Mouse (Mus musculus) G1E-ER4 (cell line): ENCODE data around the gene Plpp7. TPM values are rescaled to one million over a fixed set of nuclear protein-coding genes. Genes with fewer than 3 reads are reported as not detected.

Source experiments
- GATA1 ChIP-seq: IDR thresholded peaks from one replicate; pipeline ENCODE4 v1.8.0; 2012; ENCODE audit warnings: low read length, inconsistent platforms
- polyA plus RNA-seq: library from polyadenylated mRNA; stranded (reverse); fragments of >175 nt; gene quantifications from 2 replicates; pipeline ENCODE4 v1.2.3, GENCODE M21; 2012

The Plpp7 gene
- polyA plus RNA-seq, 1 experiment, result 0.12 TPM

DNA sequence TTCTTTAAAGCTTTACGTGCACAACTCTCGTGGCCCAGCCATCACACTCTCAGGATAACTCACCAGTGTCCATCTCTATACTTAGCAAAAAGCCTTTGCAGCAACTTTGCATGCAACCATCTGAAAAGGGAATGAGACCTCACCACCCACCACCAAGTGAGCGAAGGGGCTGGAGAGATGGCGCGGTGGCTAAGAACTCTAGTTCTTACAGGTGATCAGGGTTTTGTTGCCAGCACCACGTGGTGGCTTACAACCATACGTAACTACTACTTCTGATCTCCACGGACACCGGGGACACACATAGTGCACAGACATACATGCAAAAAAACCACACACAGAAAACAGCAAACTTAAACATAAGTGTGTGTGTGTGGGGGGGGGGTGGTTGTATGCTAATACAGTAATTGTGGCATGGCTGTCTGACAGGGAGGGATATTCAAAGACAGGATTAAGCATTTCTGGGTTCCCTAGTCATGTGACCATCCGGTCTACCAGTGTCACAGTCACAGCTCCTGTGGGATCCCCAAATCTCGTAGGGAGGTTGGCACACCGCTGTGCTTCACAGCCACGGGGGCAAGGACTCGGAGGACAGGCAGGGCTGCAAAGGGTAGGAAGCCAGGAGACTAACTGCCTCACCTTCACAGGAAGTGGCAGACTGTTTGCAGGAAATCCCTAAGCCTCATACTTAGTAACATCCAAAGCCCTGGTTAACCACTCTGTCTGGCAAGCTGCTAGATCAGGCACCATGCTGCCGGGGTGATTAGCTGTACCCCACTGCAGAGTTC lies 32.5 kb upstream of the Plpp7 start:
- TF ChIP-seq GATA1, result no peak

DNA sequence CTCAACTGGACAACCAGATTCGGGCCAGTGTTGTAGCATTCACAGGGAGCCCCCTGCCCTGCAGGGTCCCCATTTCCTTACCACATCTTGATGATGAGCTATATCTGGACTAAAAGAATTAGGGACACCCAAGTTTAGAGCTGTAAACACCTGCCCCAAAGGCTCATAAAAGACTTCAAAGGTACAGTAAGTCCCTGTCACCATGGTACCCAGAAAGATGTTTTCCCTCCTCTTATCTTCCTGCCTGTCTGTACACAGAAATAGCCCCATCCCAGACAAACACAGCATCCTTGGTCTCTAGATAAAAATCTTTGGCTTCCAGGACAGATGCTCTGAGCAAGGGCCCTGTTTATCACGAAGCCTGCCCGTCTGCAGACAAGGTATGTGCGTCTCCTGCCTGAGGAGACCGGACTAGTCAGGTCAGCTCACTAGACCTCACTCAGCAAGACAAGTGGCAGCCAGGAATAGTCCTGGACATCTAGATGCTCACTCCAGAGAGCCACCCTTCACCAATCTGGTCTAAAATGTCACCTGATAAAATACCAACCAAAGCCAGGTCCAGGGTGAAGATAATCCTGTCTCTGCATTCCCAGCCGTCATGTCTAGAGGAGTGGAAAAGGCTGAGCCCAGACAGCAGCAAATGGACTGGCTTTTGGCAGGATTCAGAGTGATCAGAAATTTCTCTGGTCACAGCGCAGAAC lies 31.7 kb upstream of the Plpp7 start:
- TF ChIP-seq GATA1, result no peak

DNA sequence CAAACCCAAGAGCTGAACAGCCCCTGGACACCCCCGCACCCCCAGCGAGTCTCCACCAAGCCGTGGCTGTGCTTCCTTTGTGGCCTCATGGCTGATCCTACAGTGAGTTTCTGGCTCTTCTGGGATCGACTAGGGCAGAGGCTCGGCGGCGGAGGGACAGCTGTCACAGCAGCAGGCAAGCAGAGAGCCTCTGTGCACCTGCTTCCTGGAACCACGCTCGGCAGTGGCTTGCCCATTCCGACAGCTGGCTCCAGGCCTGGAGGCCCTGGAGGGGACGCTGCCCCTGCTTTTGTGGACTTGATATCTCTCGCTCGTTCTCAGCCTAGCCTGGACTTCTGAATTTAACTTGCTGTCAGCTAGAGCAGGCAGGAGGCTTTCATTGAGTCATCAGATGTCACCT lies 30.4 kb upstream of the Plpp7 start:
- TF ChIP-seq GATA1, result no peak

DNA sequence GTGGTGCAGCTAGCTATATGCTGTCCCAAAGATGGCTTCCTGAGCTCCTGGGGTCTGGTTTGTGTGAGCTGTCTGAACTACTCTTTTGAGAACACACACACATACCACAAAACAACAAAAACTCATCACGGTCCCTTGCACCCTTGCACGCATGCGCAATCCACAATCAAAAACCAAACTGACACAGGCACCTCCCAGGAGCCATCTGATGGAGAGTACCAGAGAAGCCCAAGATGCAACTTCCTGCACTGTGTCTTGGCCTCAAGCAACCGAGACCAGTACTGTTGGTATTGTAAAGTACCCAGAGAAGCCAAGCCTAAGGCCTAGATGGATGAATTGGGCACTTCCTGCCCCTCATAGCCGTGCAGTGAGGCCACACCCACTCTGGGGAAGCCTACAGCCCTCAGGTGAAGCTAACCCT lies 29.9 kb upstream of the Plpp7 start:
- TF ChIP-seq GATA1, result no peak

DNA sequence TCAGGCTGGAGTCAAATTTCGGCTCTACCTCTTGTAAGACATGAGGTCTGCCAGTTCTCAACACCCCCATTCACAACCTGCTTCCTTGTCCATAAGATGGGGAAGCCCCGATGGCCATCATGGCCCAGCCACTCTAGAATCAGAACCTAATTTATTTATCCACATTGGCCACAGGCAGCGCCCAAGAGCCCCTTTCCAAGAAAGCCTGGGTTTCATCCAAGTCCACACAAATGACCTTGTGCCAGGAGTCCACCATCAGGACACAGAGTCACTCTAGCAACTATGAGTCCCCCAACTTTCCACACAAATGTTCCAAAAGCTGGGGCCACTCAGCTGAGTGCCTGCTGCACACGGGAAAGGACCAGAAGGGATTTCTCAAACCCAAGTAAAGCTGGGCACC lies 29.3 kb upstream of the Plpp7 start:
- no peak for TF ChIP-seq GATA1

DNA sequence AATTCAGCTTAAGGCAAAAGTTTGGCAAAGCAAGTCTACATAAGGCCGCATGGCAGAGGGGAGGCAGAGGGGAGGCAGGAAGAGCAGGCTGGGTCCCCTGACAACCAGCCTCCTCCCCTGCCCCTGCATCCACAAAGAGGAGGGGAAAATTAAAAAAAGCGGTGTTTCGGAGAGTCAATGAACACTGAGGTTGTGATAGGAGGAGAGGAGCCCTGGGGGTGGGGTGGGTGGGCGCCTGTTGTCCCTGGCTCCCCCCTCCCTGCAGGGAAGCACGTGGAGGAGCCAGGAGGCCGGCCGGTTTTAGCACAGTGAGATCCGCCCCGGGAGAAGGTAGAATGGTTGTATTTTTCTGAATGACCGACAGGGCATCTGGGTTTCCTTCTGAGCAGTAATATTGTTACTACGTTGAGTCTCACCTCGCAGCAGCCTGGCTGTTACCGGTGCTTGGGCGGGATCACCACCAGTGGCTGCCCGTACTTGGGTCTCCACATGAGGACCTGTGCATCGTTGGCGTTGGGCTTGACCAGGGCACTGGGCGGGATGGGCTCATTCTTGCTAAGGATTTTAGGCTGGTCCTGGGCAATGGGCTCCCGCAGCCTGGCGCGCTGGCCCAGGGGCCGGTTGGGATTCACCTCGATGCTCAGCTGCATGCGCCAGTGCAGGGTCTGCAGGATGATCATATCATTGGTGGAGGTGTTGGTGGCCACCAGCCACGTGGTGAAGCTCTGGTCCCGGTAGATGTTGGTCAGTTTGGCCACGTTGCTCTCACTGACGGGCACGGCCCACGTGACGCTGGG lies 26.3 kb upstream of the Plpp7 start:
- TF ChIP-seq GATA1, result no peak

DNA sequence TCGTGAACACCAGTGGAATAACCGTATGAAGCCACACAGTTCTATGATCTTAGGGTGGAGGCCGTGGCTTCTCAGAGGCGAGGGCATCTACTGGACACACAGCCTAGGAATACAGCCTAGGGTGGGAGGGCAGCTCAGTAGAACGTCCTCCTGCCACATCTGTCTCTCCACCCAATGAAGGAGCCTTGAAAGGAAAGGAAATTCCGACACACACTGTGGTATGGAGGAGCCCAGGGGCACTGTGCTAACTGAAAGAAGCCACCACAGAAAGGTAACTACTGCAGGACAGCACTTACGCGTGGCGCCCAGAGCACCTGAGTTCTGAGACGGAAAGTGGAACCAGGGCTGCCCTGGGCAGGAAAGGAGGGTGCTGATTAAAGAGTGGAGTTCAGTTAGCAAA lies 24.6 kb upstream of the Plpp7 start:
- TF ChIP-seq GATA1, result no peak

DNA sequence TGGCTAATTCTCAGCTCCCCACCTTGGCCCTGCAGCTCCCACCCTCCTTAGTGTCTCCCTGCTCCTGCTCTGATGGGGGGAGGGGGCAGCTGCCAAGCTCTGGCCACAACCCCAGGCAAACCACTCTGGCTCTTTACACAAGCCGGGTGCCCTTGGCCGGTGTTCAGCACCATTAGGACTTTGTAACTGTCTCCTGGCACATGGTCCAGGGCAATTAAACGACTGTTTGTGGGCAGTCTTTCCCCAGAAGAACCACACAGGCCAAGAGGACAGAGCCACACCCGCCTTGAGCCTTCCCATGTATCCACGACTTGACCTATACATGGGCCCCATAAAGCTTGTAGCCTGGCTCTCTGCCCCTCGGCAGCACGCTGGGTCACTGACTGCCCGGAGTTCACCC lies 20.9 kb upstream of the Plpp7 start:
- no peak for TF ChIP-seq GATA1

DNA sequence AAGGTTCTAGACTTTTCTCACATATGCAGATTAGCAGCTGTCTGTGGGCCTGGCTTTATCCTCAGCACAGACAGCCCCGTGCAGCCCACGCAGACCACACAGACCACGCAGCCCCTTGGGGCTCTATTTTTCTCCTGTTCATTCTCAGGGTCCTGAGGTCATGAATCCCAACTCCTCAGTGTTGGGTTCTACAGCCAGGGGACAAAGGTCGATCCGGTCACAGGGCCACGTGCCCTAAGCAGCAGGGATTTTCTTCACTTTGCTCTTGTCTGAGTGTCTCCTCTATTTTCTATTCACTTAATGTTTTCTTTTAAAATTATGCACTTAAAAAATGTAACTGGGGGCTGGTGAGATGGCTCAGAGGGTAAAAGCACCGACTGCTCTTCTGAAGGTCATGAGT lies 20.0 kb upstream of the Plpp7 start:
- no peak for TF ChIP-seq GATA1

DNA sequence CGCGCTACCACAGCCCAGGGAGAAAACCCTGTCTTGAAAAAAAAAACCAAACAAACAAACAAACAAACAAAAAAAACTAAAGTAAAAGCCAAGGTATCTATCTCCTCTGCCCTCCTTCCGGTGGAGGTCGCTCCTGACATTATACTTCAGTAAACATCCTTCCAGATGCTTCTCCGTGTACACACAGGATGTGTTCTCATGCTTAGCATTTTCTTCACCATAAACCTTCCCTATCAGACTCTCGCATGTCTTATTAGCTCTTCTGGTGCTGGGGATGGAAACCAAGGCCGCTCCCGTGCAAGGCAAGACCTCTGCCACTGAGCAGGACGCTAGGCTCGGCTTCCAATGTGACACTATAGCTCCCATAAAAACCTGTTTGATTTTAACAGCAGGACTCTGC lies 17.6 kb upstream of the Plpp7 start:
- no peak for TF ChIP-seq GATA1

DNA sequence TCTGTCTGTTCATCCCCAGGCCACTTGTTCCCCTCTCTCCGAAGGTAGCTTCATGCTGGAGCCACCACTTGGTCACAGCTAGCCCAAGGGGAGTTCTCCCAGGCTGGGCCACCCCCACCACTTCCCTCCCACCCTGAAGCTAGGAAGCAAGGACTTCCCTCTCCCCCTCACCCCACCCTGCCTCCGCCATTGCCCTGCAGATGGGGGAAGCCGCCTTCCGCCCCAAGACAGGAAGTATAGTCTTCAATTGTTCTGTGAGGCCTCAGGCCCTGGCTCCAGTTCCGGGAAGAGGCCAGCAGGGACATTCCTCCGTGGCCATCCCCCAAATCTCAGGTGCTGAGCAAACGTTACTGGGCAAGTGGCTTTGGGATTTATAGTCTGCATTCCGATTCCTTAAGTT lies 16.8 kb upstream of the Plpp7 start:
- no peak for TF ChIP-seq GATA1

DNA sequence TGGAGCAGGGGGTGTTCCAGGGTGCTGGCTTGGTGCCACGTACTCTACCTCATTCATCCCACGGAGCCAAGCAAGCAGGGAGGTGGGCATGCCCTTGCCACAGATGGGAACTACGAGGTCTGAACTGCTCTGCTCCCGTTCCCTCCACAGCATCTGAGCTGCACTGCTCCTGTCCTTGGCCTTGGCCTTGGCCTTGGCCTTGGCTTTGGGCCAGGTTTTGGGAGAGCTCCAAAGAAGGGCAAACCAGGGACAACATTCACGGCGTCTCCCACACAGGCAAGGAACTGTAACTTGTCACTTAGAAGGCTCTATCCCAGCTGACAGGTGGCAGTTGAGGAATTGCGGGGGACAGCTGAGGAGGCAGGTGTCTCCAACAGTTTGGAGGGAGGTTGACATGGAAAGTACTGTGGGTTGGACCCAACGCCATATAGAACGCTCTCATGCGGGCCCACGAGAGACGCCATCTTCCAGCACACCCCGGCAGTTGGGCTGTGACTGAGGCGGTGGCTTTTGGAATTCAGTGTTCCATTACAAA lies 16.1 kb upstream of the Plpp7 start:
- TF ChIP-seq GATA1, result no peak

DNA sequence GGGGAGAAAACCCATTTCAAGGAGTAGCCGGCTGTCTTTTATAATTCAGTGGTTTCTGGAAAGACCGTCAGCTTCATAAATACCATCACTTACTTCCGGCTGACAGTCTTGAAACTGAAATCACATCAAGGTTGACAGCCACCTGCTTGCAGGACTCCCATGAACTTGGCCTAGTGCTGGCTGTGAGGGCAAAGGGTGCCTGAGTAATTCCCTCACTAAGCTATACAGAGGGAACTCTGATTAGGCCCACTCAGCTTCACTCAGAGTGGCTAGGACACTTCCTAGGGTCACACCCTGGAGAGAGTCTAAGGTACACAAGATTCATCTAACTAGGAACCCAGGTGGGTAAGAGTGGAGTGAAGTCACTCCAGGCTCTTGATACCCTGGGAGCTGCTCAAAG lies 14.6 kb upstream of the Plpp7 start:
- TF ChIP-seq GATA1, result no peak

DNA sequence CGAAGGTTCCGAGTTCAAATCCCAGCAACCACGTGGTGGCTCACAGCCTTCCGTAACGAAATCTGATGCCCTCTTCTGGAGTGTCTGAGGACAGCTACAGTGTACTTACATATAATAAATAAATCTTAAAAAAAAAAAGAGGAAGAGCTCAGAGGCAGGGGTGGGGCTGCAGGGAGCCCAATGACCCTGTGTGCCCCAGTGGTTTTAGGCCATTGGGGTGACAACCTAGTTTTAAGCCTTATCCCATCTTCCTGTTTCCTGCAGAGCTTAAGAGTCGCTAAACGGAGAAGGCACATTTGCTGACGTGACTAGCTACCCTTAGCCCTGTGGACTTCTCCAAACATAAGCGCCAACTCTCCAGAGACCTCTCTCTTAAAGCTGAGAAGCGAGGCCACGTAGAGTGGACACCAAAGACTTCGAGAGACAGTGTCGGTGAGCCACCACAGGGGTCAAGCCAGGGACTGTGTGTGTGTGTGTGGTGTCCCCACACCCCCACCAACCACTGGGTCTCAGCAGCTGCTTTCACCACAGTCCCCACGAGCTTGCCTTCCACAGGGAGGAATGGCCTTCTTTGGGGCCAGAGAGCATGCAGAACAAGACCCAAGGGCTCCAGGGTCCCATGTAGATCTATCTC lies 13.9 kb upstream of the Plpp7 start:
- no peak for TF ChIP-seq GATA1

DNA sequence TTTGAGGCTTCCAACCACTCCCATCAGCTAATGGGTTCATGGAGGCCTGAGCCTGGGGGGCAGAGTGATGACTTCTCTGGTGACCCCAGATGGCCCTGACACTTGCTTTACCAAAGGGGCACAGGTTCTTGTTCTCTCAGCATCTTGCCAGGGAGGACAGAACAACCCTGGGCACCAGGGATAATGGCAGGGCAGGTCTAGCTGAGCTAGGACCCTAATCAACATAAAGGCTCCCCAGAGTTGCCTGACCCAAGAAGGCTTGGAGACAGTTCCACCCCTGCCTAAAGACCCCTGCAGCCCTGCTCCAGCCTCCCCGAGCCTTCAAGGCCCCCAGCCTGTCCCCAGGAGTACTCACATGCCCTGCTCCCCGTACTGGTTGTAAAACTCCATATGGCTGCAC lies 13.1 kb upstream of the Plpp7 start:
- TF ChIP-seq GATA1, result no peak
